Mouse (Mus musculus) midbrain, embryonic 13.5 days (tissue): ENCODE data around the gene Kcnh7. TPM values are rescaled to one million over a fixed set of nuclear protein-coding genes. Genes with fewer than 3 reads are reported as not detected.

Source experiments
- ATAC-seq: fragments of 200-750 bp; cut with Nextera tagmentation; 2 replicates; pipeline ENCODE4 v1.8.0; 2017; ENCODE audit warnings: mild to moderate bottlenecking, moderate TSS enrichment, moderate library complexity
- H3K27ac ChIP-seq: fragments of 300-500 bp; sonication (generic); 2 replicates; pipeline ENCODE4 v1.5.1; 2015; ENCODE audit warnings: inconsistent platforms, mild to moderate bottlenecking, moderate library complexity
- H3K27me3 ChIP-seq: fragments of 300-500 bp; sonication (generic); 2 replicates; pipeline ENCODE4 v1.6.1; 2015; ENCODE audit warnings: mild to moderate bottlenecking, inconsistent platforms
- H3K36me3 ChIP-seq: fragments of 300-500 bp; sonication (generic); 2 replicates; pipeline ENCODE4 v1.6.1; 2015; ENCODE audit warnings: mild to moderate bottlenecking, inconsistent platforms
- H3K4me1 ChIP-seq: fragments of 300-500 bp; sonication (generic); replicated peaks from 2 replicates; pipeline ENCODE4 v1.6.1; 2015; ENCODE audit warnings: inconsistent platforms
- H3K4me2 ChIP-seq: fragments of 300-500 bp; sonication (generic); replicated peaks from 2 replicates; pipeline ENCODE4 v1.6.1; 2015; ENCODE audit warnings: moderate library complexity, mild to moderate bottlenecking, inconsistent platforms
- H3K4me3 ChIP-seq: fragments of 300-500 bp; sonication (generic); replicated peaks from 2 replicates; pipeline ENCODE4 v1.5.1; 2015; ENCODE audit warnings: mild to moderate bottlenecking, inconsistent platforms
- H3K9ac ChIP-seq: fragments of 300-500 bp; sonication (generic); replicated peaks from 2 replicates; pipeline ENCODE4 v1.6.1; 2015; ENCODE audit warnings: mild to moderate bottlenecking, inconsistent platforms
- H3K9me3 ChIP-seq: fragments of 300-500 bp; sonication (generic); 2 replicates; pipeline ENCODE4 v1.6.1; 2016; ENCODE audit warnings: mild to moderate bottlenecking, inconsistent platforms
- WGBS: fragments of 180-500 bp; shearing (Covaris S2); methylation state at CpG from one replicate; pipeline ENCODE4 v1.1.7; 2015; 5-methylcytosine and 5-hydroxymethylcytosine counted together
- polyA plus RNA-seq: library from polyadenylated mRNA; unstranded; fragments of >200 nt; fragmentation: Nextera tagmentation; extraction: Ambion mirVana; gene quantifications from 2 replicates; pipeline ENCODE4 v1.2.1, GENCODE M21; 2015

Kcnh7 gene
- polyA plus RNA-seq, 1 experiment from 2014 or later, result 6.9 TPM

DNA sequence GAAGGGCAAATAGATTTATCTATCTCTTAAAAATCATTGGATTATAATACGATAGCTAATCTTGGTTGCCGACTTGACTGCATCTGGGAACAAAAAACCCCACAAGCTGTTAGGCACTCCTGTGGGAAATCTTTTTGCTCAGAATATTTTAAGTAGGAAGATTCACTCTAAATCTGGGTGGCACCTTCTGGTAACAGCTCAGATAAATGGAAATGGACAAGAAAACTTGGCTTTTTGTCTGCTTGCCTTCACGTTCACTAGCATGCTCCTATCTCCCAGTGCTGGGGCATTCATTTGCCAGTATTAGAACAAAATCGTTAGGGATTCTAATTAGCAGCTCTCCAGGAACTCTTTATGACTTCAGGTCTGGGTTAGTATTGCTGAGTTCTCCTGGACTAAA is 260.3 kb downstream of the Kcnh7 start:
- no peaks in the 10 kb centered on the region for H3K27me3 ChIP-seq
- ATAC-seq, result no peak
- H3K4me3 ChIP-seq, result no peak overlapping the region
- H3K36me3 ChIP-seq, result no peaks in the 10 kb centered on the region
- H3K4me2 ChIP-seq, result no peak overlapping the region
- H3K9ac ChIP-seq, result no peak overlapping the region
- WGBS, result 69% methylated on average over 4 of the region's 4 CpGs
- no peaks in the 10 kb centered on the region for H3K4me1 ChIP-seq
- H3K27ac ChIP-seq, result no peak overlapping the region
- no peaks in the 10 kb centered on the region for H3K9me3 ChIP-seq

DNA sequence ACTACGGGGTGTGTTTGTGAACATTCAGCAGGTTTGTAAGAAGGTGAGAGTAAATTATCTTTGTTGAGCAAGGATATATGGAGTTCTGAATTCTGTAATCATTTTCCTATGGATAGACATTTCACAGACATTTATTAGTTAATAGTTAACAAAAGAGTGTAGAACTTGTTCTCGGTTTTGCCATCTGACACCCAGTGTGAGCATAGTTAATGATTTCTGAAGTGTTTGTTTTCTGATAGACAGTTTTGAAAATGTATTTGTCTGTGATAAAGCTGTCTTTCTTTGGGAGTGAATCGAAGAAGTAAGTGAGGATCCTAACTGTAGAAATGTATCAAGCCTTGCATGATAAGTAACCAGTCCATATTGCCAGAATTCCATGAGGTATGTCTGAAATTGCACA is 276.4 kb downstream of the Kcnh7 start:
- no peaks in the 10 kb centered on the region for H3K27me3 ChIP-seq
- no peak for ATAC-seq
- no peaks in the 10 kb centered on the region for H3K4me1 ChIP-seq
- WGBS, result 88% methylated on average over 3 of the region's 3 CpGs
- no peak overlapping the region for H3K9ac ChIP-seq
- no peaks in the 10 kb centered on the region for H3K9me3 ChIP-seq
- H3K4me3 ChIP-seq, result no peak overlapping the region
- H3K36me3 ChIP-seq, result no peaks in the 10 kb centered on the region
- H3K27ac ChIP-seq, result no peak overlapping the region
- no peak overlapping the region for H3K4me2 ChIP-seq

DNA sequence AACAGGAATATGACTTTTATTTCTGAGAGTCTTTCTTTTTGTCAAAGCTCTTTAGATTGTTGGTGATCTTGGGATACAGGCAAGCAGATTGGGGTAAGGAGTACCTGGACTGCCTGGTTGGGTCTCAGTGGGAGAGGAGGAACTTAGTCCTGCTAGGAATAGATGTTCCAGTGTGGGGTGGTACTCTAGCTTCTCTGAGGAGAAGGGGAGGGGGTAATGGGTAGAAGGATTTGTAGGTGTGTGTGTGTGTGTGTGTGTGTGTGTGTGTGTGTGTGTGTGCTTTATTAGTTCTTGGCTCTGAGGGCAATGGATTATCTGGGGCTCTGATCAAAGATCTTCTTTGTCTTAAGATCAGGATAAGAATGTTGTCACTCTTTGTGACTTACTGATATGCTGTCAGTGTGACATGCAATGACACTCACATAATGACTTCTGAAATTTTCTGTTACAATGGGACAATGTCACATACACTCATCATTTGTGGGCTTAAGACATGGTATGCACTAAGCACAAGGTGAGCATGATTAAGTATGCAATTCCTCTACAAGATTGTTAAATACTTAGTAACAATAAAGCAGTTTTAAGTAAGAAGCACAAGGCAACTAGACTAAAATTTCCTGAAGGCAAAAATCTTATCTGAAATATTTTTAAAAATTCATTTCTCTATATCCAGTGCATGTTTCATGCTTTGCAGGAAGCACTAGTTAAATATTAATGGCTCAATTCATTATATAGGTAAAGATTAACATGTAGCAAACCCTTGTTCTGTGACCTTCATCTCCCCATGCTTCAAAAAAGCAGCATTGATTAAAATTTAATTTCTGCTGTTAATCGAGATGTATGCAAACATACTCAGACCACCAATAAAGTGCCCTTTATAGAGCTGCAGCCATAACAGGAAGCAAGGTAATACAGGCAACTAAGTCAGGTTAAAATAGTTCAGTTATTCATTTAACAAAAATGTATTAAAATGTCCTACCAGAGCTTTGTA is 281.4 kb downstream of the Kcnh7 start:
- 81% methylated on average over 1 of the region's 1 CpGs for WGBS
- no peaks in the 10 kb centered on the region for H3K9me3 ChIP-seq
- H3K4me1 ChIP-seq, result no peaks in the 10 kb centered on the region
- no peak overlapping the region for H3K4me3 ChIP-seq
- H3K27ac ChIP-seq, result no peak overlapping the region
- no peaks in the 10 kb centered on the region for H3K27me3 ChIP-seq
- no peak overlapping the region for H3K9ac ChIP-seq
- no peaks in the 10 kb centered on the region for H3K36me3 ChIP-seq
- no peak for ATAC-seq
- H3K4me2 ChIP-seq, result no peak overlapping the region

DNA sequence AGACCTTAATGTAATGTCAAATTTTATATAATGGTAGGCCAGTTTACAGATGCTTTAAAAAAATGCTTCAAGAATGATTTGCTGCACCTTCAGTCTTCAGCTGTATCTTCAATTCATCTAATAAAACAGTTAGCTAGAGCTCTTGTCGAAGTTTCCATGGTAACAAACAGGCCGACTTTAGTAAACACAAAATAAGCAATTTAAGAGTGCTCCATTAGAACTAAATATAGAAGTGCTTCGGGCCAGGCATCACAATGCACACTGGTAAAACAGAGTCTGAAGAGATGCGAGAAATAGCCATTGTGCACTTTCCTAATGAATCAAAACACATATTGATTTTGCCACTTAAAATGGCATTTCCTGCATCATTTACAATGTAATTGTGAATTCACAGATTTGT is 305.3 kb downstream of the Kcnh7 start:
- ATAC-seq, result no peak
- H3K9ac ChIP-seq, result no peak overlapping the region
- no peak overlapping the region for H3K27ac ChIP-seq
- H3K4me3 ChIP-seq, result no peak overlapping the region
- H3K4me2 ChIP-seq, result no peak overlapping the region
- H3K36me3 ChIP-seq, result no peaks in the 10 kb centered on the region
- no peaks in the 10 kb centered on the region for H3K9me3 ChIP-seq
- H3K4me1 ChIP-seq, result no peaks in the 10 kb centered on the region
- 80% methylated on average over 4 of the region's 4 CpGs for WGBS
- no peaks in the 10 kb centered on the region for H3K27me3 ChIP-seq

DNA sequence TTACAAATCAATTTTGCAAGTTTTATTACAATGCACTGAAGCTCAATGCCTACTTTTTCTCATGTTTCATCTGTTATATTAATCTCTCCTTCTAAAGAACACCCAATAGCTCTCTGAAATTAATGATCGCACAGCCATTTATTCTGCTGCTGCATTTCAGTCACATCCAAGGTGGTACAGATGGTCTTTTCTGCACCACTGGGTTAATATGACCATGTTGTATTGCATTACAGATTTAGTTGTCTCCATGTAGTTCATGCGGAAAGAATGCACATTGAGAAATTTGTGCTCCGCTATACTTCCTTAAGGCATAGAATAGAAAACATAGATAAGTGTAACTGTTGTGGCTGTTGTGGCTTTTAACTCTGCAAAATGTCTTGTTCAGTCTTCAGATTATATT is 328.7 kb downstream of the Kcnh7 start:
- no peaks in the 10 kb centered on the region for H3K4me1 ChIP-seq
- 84% methylated on average over 3 of the region's 3 CpGs for WGBS
- no peaks in the 10 kb centered on the region for H3K36me3 ChIP-seq
- no peaks in the 10 kb centered on the region for H3K9me3 ChIP-seq
- no peak overlapping the region for H3K4me2 ChIP-seq
- H3K27ac ChIP-seq, result no peak overlapping the region
- no peak overlapping the region for H3K9ac ChIP-seq
- H3K4me3 ChIP-seq, result no peak overlapping the region
- no peak for ATAC-seq
- H3K27me3 ChIP-seq, result no peaks in the 10 kb centered on the region

DNA sequence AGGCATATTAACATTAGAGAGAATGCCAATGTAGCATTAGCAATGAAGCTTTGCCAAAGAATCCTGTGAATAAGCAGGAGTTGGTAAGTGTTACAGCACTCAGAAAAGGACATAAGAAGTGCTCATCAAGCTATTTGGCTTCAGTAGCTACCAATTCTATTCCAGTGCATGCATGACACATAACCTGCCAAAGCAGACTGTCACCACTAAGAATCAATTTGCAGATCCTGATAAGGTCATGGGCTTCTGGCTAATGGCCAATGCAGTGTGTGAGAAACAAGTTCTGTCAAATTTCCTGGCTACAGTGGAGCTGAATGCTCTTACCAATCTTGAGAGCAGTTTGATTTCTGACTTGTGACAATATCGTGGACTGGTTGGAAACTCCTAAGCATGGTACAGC is 341.5 kb downstream of the Kcnh7 start:
- no peaks in the 10 kb centered on the region for H3K9me3 ChIP-seq
- H3K36me3 ChIP-seq, result no peaks in the 10 kb centered on the region
- H3K4me3 ChIP-seq, result no peak overlapping the region
- no peak for ATAC-seq
- no peak overlapping the region for H3K4me2 ChIP-seq
- no peaks in the 10 kb centered on the region for H3K4me1 ChIP-seq
- H3K9ac ChIP-seq, result no peak overlapping the region
- H3K27me3 ChIP-seq, result no peaks in the 10 kb centered on the region
- 84% methylated on average over 1 of the region's 1 CpGs for WGBS
- no peak overlapping the region for H3K27ac ChIP-seq

DNA sequence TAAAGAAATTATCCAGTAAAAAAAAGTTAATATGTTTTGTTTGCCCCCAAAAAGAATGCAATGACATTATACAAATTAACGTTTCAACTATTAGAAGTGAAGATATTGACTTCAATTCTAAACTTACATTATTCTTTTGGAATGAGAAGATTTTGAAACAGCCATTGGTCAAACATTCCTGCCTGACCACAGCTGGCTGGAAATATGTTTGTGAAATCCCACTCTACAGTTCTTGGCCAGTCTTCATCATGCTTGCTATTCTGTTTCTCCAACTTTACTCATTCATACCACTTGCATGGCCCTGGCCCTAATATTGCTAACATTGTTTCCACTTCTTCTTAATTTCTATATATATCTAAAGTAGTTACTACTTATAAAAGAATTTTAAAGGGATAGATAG is 349.8 kb downstream of the Kcnh7 start:
- Histone ChIP-seq H3K36me3 (no peaks in the 10 kb centered on the region), H3K4me3 (no peak overlapping the region), H3K4me2 (no peak overlapping the region), H3K4me1 (no peaks in the 10 kb centered on the region), H3K27me3 (no peaks in the 10 kb centered on the region), H3K9me3 (0 out of 2 replicates have a peak, but pooled peaks cover 4% of the 10 kb centered on the region), H3K9ac (no peak overlapping the region), H3K27ac (no peak overlapping the region)
- 90% methylated on average over 1 of the region's 1 CpGs for WGBS
- ATAC-seq, result no peak

DNA sequence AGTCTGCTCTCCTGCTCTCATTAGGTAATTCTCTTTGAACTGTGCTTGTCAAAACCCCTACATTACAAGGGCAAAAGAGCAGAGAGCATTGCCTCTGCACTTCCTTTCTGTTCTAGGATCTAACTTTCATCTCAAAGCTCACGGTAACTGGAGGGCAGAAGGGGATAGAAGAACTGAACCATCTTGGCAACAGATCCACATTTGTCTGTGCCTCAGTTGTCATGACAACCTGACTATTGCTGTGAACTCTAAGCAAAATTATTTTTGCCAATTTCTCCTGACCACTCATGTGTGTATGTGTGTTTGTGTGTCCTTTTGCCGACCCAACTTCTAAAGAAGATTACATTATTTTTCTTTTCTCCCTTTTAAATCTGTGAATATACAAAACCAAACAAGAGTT is 364.9 kb downstream of the Kcnh7 start:
- 37% methylated on average over 2 of the region's 2 CpGs for WGBS
- Histone ChIP-seq H3K4me1 (no peaks in the 10 kb centered on the region), H3K9me3 (no peaks in the 10 kb centered on the region), H3K27me3 (no peaks in the 10 kb centered on the region), H3K9ac (no peak overlapping the region), H3K4me3 (no peak overlapping the region), H3K36me3 (no peaks in the 10 kb centered on the region), H3K27ac (no peak overlapping the region), H3K4me2 (no peak overlapping the region)
- peak; percentile 34; the same call in 1 of the 2 replicates for ATAC-seq

DNA sequence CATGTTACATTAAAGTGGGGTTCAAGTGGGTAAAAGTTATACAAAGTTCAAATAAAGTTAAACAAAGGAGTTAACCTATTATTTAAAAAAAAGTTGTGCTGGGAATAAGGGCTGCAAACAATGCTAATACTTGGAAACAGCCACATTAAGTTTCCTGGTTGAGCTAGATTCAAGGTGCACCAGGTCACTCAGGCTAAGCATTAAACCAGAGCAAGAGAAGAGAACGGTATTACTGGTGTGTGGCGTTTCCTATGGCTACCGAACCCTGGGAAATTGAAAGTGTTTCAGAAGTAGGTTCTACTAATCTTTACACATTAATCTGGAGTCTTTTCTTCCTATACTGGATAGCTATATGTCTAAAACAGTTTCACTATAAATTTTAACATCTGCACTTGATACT is 368.1 kb downstream of the Kcnh7 start:
- ATAC-seq, result no peak
- Histone ChIP-seq H3K36me3 (no peaks in the 10 kb centered on the region), H3K9ac (no peak overlapping the region), H3K4me2 (no peak overlapping the region), H3K9me3 (no peaks in the 10 kb centered on the region), H3K27me3 (no peaks in the 10 kb centered on the region), H3K27ac (no peak overlapping the region), H3K4me1 (no peaks in the 10 kb centered on the region), H3K4me3 (no peak overlapping the region)
- 91% methylated on average over 3 of the region's 3 CpGs for WGBS

DNA sequence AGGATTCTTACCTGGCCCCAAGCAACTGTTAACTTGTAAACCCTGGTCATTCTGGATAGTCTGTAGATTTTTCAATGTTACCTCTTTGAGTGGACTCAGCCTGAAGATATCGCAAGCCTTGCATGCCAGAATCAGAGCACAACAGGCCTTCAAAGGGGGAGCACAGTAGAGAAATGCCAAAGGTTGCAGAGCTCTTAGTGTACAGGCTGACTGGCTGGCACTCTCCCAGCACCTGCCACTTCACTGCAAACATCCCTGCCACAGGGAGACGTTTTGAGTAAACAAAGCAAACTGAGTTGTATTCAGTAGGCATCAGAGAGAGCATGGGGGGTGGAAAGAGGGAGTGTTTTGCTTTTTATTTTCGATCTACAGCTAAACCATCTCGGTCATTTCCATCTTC is 375.3 kb downstream of the Kcnh7 start:
- no peak overlapping the region for H3K4me3 ChIP-seq
- no peak overlapping the region for H3K4me2 ChIP-seq
- peaks cover 4% of the 10 kb centered on the region for H3K4me1 ChIP-seq
- no peak overlapping the region for H3K9ac ChIP-seq
- H3K27ac ChIP-seq, result no peak overlapping the region
- H3K9me3 ChIP-seq, result no peaks in the 10 kb centered on the region
- ATAC-seq, result peak; percentile 66
- no peaks in the 10 kb centered on the region for H3K36me3 ChIP-seq
- H3K27me3 ChIP-seq, result no peaks in the 10 kb centered on the region
- WGBS, result 39% methylated on average over 4 of the region's 4 CpGs

DNA sequence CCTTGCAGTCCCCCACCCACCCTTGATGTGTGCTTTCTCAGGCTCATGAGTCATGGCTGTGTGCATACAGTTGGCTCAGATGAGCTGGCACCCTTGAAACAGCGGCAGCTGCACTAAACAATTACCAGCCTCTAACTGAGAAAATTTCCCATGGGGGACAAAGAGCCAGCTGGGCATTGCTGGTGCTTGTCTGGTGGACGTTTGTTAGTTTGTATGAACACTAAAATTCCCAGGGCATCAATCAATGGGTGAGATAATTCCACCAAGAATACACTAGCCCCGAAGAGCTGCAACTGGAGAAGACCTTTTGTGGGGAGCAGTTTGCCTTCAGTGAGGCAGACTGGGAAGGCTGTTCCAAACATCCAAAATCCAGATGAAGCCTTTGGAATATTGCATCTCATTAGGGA is 376.6 kb downstream of the Kcnh7 start:
- H3K27ac ChIP-seq, result peak overlapping the region; percentile 31
- no peak overlapping the region for H3K4me2 ChIP-seq
- no peak overlapping the region for H3K9ac ChIP-seq
- peaks cover 4% of the 10 kb centered on the region for H3K4me1 ChIP-seq
- no peaks in the 10 kb centered on the region for H3K36me3 ChIP-seq
- H3K27me3 ChIP-seq, result no peaks in the 10 kb centered on the region
- peak; percentile 96 for ATAC-seq
- no peak overlapping the region for H3K4me3 ChIP-seq
- no peaks in the 10 kb centered on the region for H3K9me3 ChIP-seq
- 8% methylated on average over 3 of the region's 3 CpGs for WGBS

DNA sequence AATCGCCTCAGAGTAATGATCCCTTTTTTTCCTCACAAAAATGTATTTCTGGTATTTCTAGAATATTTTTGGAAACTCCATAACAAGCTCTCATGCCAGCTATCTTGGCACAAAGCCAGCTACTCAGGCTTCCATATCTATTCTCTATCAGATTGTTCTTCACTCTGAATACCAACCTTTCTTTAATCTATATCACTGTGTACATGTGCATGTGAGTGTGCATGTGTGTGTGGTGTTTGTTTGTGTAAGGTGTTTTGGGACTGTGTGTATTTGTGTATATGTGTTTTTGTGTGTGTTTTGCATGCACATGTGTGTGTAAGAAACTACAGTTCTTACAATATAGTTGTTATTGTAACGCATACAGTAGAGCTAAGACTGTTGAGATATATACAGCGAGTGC is 377.2 kb downstream of the Kcnh7 start:
- H3K4me1 ChIP-seq, result peaks cover 4% of the 10 kb centered on the region
- no peak overlapping the region for H3K9ac ChIP-seq

DNA sequence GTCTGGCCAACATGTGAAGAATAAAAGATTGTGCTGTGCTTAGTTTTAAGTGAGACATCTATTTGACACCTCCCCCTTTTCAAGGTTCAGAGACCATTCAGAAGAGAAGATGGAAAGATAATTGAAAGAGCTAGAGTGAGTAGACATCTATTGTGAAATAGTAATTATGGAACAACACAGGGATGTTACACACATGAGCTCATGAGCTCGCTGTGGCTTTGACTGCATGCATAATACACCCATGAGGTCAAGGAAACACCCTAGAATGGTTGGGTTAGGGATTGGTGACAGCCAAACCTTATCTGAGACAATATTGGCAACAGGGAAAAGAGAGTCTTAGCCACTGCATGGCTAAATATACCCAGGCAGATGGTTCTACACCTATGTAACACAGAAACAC is 380.1 kb downstream of the Kcnh7 start:
- no peak for ATAC-seq
- Histone ChIP-seq H3K4me2 (no peak overlapping the region), H3K27me3 (no peaks in the 10 kb centered on the region), H3K9me3 (no peaks in the 10 kb centered on the region), H3K4me1 (peaks cover 4% of the 10 kb centered on the region), H3K36me3 (no peaks in the 10 kb centered on the region), H3K9ac (no peak overlapping the region), H3K4me3 (no peak overlapping the region), H3K27ac (no peak overlapping the region)
- 38% methylated on average over 1 of the region's 1 CpGs for WGBS

More for the DNA sequence above, 377.2 kb downstream of the Kcnh7 start:
- H3K27me3 ChIP-seq, result no peaks in the 10 kb centered on the region
- H3K4me3 ChIP-seq, result no peak overlapping the region
- ATAC-seq, result peak; percentile 48
- H3K36me3 ChIP-seq, result no peaks in the 10 kb centered on the region
- H3K9me3 ChIP-seq, result no peaks in the 10 kb centered on the region
- 91% methylated on average over 3 of the region's 3 CpGs for WGBS
- H3K27ac ChIP-seq, result peak overlapping the region; percentile 31; the same call in 1 of the 2 replicates
- H3K4me2 ChIP-seq, result no peak overlapping the region
